Mouse (Mus musculus) heart, adult 2 months (tissue): ENCODE measurements around the gene Zfp84. TPM values are rescaled to one million over a fixed set of nuclear protein-coding genes. Genes with fewer than 3 reads are reported as not detected.
A peak's percentile ranks its signal among the peaks of the same experiment; 100 is the strongest.

Experiments
- DNase-seq, 2 experiments: peaks; one replicate each; pipeline ENCODE4 v3.0.0; 2021
- H3K27ac ChIP-seq: fragments of 200-600 bp; 2 replicates; pipeline ENCODE4 v1.8.1; 2022
- H3K27me3 ChIP-seq: fragments of 200-500 bp; 2 replicates; pipeline ENCODE4 v1.6.1; 2012; ENCODE audit warnings: mild to moderate bottlenecking, low read length, inconsistent platforms, mixed read lengths; ENCODE audit not compliant: control insufficient read depth, insufficient read depth
- H3K36me3 ChIP-seq: fragments of 200-500 bp; 2 replicates; pipeline ENCODE4 v1.6.1; 2012; ENCODE audit warnings: low read length, inconsistent platforms; ENCODE audit not compliant: control insufficient read depth, insufficient read depth
- H3K4me1 ChIP-seq: fragments of 200-500 bp; 2 replicates; pipeline ENCODE4 v1.6.1; 2011; ENCODE audit warnings: low read length; ENCODE audit not compliant: control insufficient read depth, insufficient read depth
- H3K4me3 ChIP-seq: fragments of 200-600 bp; 2 replicates; pipeline ENCODE4 v1.8.1; 2022
- H3K79me2 ChIP-seq: fragments of 200-500 bp; replicated peaks from 2 replicates; pipeline ENCODE4 v1.6.1; 2012; ENCODE audit warnings: mild to moderate bottlenecking, inconsistent platforms, low read length, moderate library complexity, mixed read lengths; ENCODE audit not compliant: control insufficient read depth, insufficient read depth
- H3K9ac ChIP-seq: fragments of 200-500 bp; 2 replicates; pipeline ENCODE4 v1.6.1; 2012; ENCODE audit warnings: low read depth, mild to moderate bottlenecking, control low read depth, inconsistent platforms, low read length, mixed read lengths
- CTCF ChIP-seq: fragments of 200-600 bp; IDR thresholded peaks from 2 replicates; pipeline ENCODE4 v1.8.1; 2022; ENCODE audit warnings: antibody characterized with exemption, mild to moderate bottlenecking, moderate library complexity
- EP300 ChIP-seq: fragments of 200-500 bp; IDR thresholded peaks from 2 replicates; pipeline ENCODE4 v1.6.1; 2011; ENCODE audit warnings: low read depth, low read length, control low read depth; ENCODE audit not compliant: insufficient read depth
- POLR2A ChIP-seq: fragments of 200-500 bp; IDR thresholded peaks from 2 replicates; pipeline ENCODE4 v1.6.1; 2011; ENCODE audit warnings: mild to moderate bottlenecking, low read depth, low read length, control low read depth; ENCODE audit not compliant: insufficient read depth
- WGBS: fragments of 180-500 bp; shearing (Covaris S2); methylation state at CpG from one replicate; pipeline ENCODE4 v1.1.7; 2018; 5-methylcytosine and 5-hydroxymethylcytosine counted together
- intact Hi-C: fragments of 180-260 bp; cut with DNase I; formaldehyde crosslinking; loops from one replicate; pipeline ENCODE4 v1.15.1; 2025
- polyA plus RNA-seq: library from polyadenylated mRNA; depleted of rRNA; stranded (reverse); fragments of >200 nt; gene quantifications from 2 replicates; pipeline ENCODE4 v1.2.3, GENCODE M21; 2012
- total RNA-seq, 2 experiments: library from RNA; stranded (reverse); gene quantifications; 2 replicates each; pipeline ENCODE4 v1.2.3; 2021

Gene Zfp84
- total and polyA plus RNA-seq, 3 experiments, result 3.7 to 10.4 (median 10.2) TPM

GRCm38 (mm10) chr7:29812244-29812643, 43.9 kb downstream of the Zfp84 start:
- intact Hi-C loops, result no loop called here
- TF ChIP-seq EP300 (no peak), CTCF (no peak), POLR2A (no peak)
- H3K36me3 ChIP-seq, result no peaks in the 10 kb centered on the region
- DNase-seq, result no peak
- no peak overlapping the region for H3K4me3 ChIP-seq
- H3K79me2 ChIP-seq, result peaks cover 3% of the 10 kb centered on the region; the same call in 1 of the 2 replicates
- peaks cover 9% of the 10 kb centered on the region for H3K4me1 ChIP-seq
- H3K9ac ChIP-seq, result no peak overlapping the region
- H3K27ac ChIP-seq, result no peak overlapping the region
- WGBS, result 97% methylated on average over 1 of the region's 1 CpGs
- no peaks in the 10 kb centered on the region for H3K27me3 ChIP-seq

- intact Hi-C loops, result no loop called here
- H3K4me3 ChIP-seq, result no peak overlapping the region
- H3K27ac ChIP-seq, result no peak overlapping the region
- no peak overlapping the region for H3K9ac ChIP-seq
- H3K4me1 ChIP-seq, result peaks cover 13% of the 10 kb centered on the region
- no peak for TF ChIP-seq POLR2A
- no peak for TF ChIP-seq EP300
- no peak for TF ChIP-seq CTCF
- H3K36me3 ChIP-seq, result no peaks in the 10 kb centered on the region
- 99% methylated on average over 2 of the region's 2 CpGs for WGBS
- peaks cover 3% of the 10 kb centered on the region; the same call in 1 of the 2 replicates for H3K79me2 ChIP-seq
- no peak for DNase-seq
- H3K27me3 ChIP-seq, result no peaks in the 10 kb centered on the region
Observed at GRCm38 (mm10) chr7:29814381-29814780, 46.0 kb downstream of the Zfp84 start.

- TF ChIP-seq EP300 (no peak), CTCF (no peak), POLR2A (no peak)
- Histone ChIP-seq H3K36me3 (no peaks in the 10 kb centered on the region), H3K9ac (peak overlapping the region; percentile 59), H3K4me3 (peak overlapping the region; percentile 66), H3K27ac (peak overlapping the region; percentile 83), H3K27me3 (no peaks in the 10 kb centered on the region), H3K4me1 (peaks cover 13% of the 10 kb centered on the region), H3K79me2 (peaks cover 3% of the 10 kb centered on the region; the same call in 1 of the 2 replicates)
- DNase-seq, result no peak
- WGBS, result 2% methylated on average over 12 of the region's 12 CpGs
- intact Hi-C loops, result loop anchor here (5.0 kb wide), 2 partner anchors 167 to 402 kb away; partner anchors contain the start of gene Zfp568
Observed at GRCm38 (mm10) chr7:29815061-29815784, 46.9 kb downstream of the Zfp84 start.

- DNase-seq, result peak; percentile 82 to 92
- intact Hi-C loops, result loop anchor here (2.0 to 5.0 kb wide), 3 partner anchors 91 to 401 kb away; partner anchors contain the start of genes Zfp27 and Zfp568
- peaks cover 13% of the 10 kb centered on the region for H3K4me1 ChIP-seq
- no peaks in the 10 kb centered on the region for H3K27me3 ChIP-seq
- no peaks in the 10 kb centered on the region for H3K36me3 ChIP-seq
- peaks cover 3% of the 10 kb centered on the region; the same call in 1 of the 2 replicates for H3K79me2 ChIP-seq
- TF ChIP-seq CTCF (no peak), POLR2A (peak; percentile 93), EP300 (no peak)
- peak within 1 kb of the TSS; percentile 77 for H3K9ac ChIP-seq
- under 1% methylated on average over 26 of the region's 26 CpGs for WGBS
- H3K4me3 ChIP-seq, result peak within 1 kb of the TSS; percentile 66
- H3K27ac ChIP-seq, result peak within 1 kb of the TSS; percentile 83
Observed at GRCm38 (mm10) chr7:29815910-29816429, 47.6 kb downstream of the Zfp84 start, which contains the start of gene Zfp790. TSS of gene Zfp790 (plus strand) at chr7:29816114.

- under 1% methylated on average over 12 of the region's 12 CpGs for whole genome bisulfite sequencing
- peaks cover 13% of the 10 kb centered on the region for H3K4me1 ChIP-seq
- H3K79me2 ChIP-seq, result peaks cover 5% of the 10 kb centered on the region; the same call in 1 of the 2 replicates
- intact Hi-C loops, result loop anchor here (2.0 to 5.0 kb wide), 4 partner anchors 34 to 399 kb away; partner anchors contain the start of genes Zfp568, Zfp84 and Zfp940
- peak overlapping the region; percentile 85 for H3K27ac ChIP-seq
- TF ChIP-seq POLR2A (0 out of 2 replicates have a peak, but pooled peaks have one; percentile 18), CTCF (no peak)
- H3K4me3 ChIP-seq, result peak overlapping the region; percentile 69
- peak; percentile 71 to 82 for DNase-seq
- no peaks in the 10 kb centered on the region for H3K27me3 ChIP-seq
- H3K9ac ChIP-seq, result peak overlapping the region; percentile 66
- no peaks in the 10 kb centered on the region for H3K36me3 ChIP-seq
Observed at GRCm38 (mm10) chr7:29818619-29819254, 50.4 kb downstream of the Zfp84 start.
